Comparison of ENCODE assay signal across 8 mouse cellular contexts in genomic region chr11:22286371-22286872, GRCm38 (mm10). TPM values are rescaled to one million over a fixed set of nuclear protein-coding genes. Genes with fewer than 3 reads are reported as not detected.
DNase-seq lines count a peak whose midpoint lies in the region; ATAC-seq lines count a peak whose summit lies in the region.

No protein-coding gene starts in this region.

- peak overlapping the region; percentile 82 for H3K4me3 ChIP-seq in embryonic facial prominence, embryonic 14.5 days (ENCODE audit: low read depth, low read length)
- peak overlapping the region; percentile 88 for H3K4me3 ChIP-seq in heart, embryonic 15.5 days
- H3K4me3 ChIP-seq in stomach, embryonic 16.5 days (replicated peaks; ENCODE audit: low read length) = peak overlapping the region; percentile 89

- no peaks in the 10 kb centered on the region for H3K9me3 ChIP-seq in embryonic facial prominence, embryonic 14.5 days (ENCODE audit: control insufficient read depth, low read length)
- no peaks in the 10 kb centered on the region for H3K9me3 ChIP-seq in heart, embryonic 15.5 days (replicated peaks)
- H3K9me3 ChIP-seq in stomach, embryonic 16.5 days (replicated peaks; ENCODE audit: control insufficient read depth, low read length) = no peaks in the 10 kb centered on the region

- H3K9ac ChIP-seq in embryonic facial prominence, embryonic 14.5 days (ENCODE audit: low read depth, low read length) = peak overlapping the region; percentile 86
- peak overlapping the region; percentile 89 for H3K9ac ChIP-seq in heart, embryonic 15.5 days
- peak overlapping the region; percentile 97 for H3K9ac ChIP-seq in stomach, embryonic 16.5 days (ENCODE audit: low read length)

- 3% methylated on average over 22 of the region's 39 CpGs for whole genome bisulfite sequencing in embryonic facial prominence, embryonic 14.5 days
- WGBS in heart, embryonic 15.5 days = under 1% methylated on average over 37 of the region's 39 CpGs
- under 1% methylated on average over 38 of the region's 39 CpGs for WGBS in stomach, embryonic 16.5 days

- H3K27ac ChIP-seq in embryonic facial prominence, embryonic 14.5 days (replicated peaks; ENCODE audit: low read depth, low read length) = peak overlapping the region; percentile 84
- peak overlapping the region; percentile 88 for H3K27ac ChIP-seq in heart, embryonic 15.5 days
- peak overlapping the region; percentile 83 for H3K27ac ChIP-seq in stomach, embryonic 16.5 days (ENCODE audit: low read length)

- peak; percentile 96 for DNase-seq in heart, adult 11 months
- no peak for DNase-seq in heart, postnatal 4 days
- DNase-seq in adrenal gland, adult 2 months = peak; percentile 75
- peak; percentile 53 for DNase-seq in embryonic facial prominence, embryonic 14.5 days (ENCODE audit: low spot score)
- peak; percentile 58 to 88 for DNase-seq in kidney, postnatal 25 days
- DNase-seq in lung, postnatal 10 days = peak; percentile 58

- H3K4me1 ChIP-seq in embryonic facial prominence, embryonic 14.5 days (ENCODE audit: control insufficient read depth, insufficient read depth, low read length) = peaks cover 6% of the 10 kb centered on the region
- H3K4me1 ChIP-seq in heart, embryonic 15.5 days (replicated peaks) = peaks cover 27% of the 10 kb centered on the region
- H3K4me1 ChIP-seq in stomach, embryonic 16.5 days (ENCODE audit: control insufficient read depth, insufficient read depth, low read length) = peaks cover 13% of the 10 kb centered on the region

- peak overlapping the region; percentile 68 for H3K4me2 ChIP-seq in embryonic facial prominence, embryonic 14.5 days (ENCODE audit: low read depth, low read length)
- peak overlapping the region; percentile 87 for H3K4me2 ChIP-seq in heart, embryonic 15.5 days
- peak overlapping the region; percentile 77 for H3K4me2 ChIP-seq in stomach, embryonic 16.5 days (ENCODE audit: low read depth, low read length)

- ATAC-seq in embryonic facial prominence, embryonic 14.5 days (ENCODE audit: low read depth) = peak; percentile 66
- ATAC-seq in heart, embryonic 15.5 days (replicated peaks; ENCODE audit: insufficient number of reproducible peaks, insufficient read depth, low FRiP score, low read depth) = peak; percentile 49
- ATAC-seq in stomach, embryonic 16.5 days (ENCODE audit: insufficient read depth, low FRiP score) = peak; percentile 14

- no peaks in the 10 kb centered on the region for H3K27me3 ChIP-seq in embryonic facial prominence, embryonic 14.5 days (replicated peaks; ENCODE audit: control insufficient read depth, insufficient read depth, low read length)
- no peaks in the 10 kb centered on the region for H3K27me3 ChIP-seq in heart, embryonic 15.5 days
- no peaks in the 10 kb centered on the region for H3K27me3 ChIP-seq in stomach, embryonic 16.5 days (ENCODE audit: control insufficient read depth, insufficient read depth, low read length)

- H3K36me3 ChIP-seq in embryonic facial prominence, embryonic 14.5 days (ENCODE audit: control insufficient read depth, insufficient read depth, low read length) = peaks cover 13% of the 10 kb centered on the region
- H3K36me3 ChIP-seq in heart, embryonic 15.5 days = peaks cover 9% of the 10 kb centered on the region; the same call in 1 of the 2 replicates
- H3K36me3 ChIP-seq in stomach, embryonic 16.5 days (ENCODE audit: control insufficient read depth, insufficient read depth, low read length) = peaks cover 6% of the 10 kb centered on the region; the same call in 1 of the 2 replicates

RNA-seq across cellular contexts. Expression of gene Ehbp1, which starts 55.7 kb away (rescaled TPM):
- total RNA-seq in heart, postnatal 4 days (2021) = 100 to 1,000 TPM; 154 to 156 TPM
- total RNA-seq in adrenal gland, adult 2 months (2021) = 10 to 100 TPM; 20.0 to 22.6 TPM
- polyA plus RNA-seq in adrenal gland, adult 2 months (2012; rRNA removed) = 0.41 and 0.84 TPM in 2 replicates
- 12.5 and 13.1 TPM in 2 replicates for polyA plus RNA-seq in embryonic facial prominence, embryonic 14.5 days (2014; fragmentation: Nextera tagmentation; extraction: Ambion mirVana)
- 37.0 and 45.8 TPM in 2 replicates for polyA plus RNA-seq in heart, embryonic 15.5 days (2015; fragmentation: Nextera tagmentation; extraction: Ambion mirVana)
- polyA plus RNA-seq in stomach, embryonic 16.5 days (2015; fragmentation: Nextera tagmentation; extraction: Ambion mirVana) = 10.7 and 12.7 TPM in 2 replicates

Comparison
In these comparisons a context has a peak if more than half of its experiments do, and no peak if none do; other contexts are left out.
1. ATAC-seq: peak in every context shown above with its lines; median percentile 66 in embryonic facial prominence, embryonic 14.5 days; 49 in heart, embryonic 15.5 days; 14 in stomach, embryonic 16.5 days.